Mouse (Mus musculus) frontal cortex, postnatal 14 days (tissue): ENCODE results near the gene Hectd1.

ENCODE experiments used
- DNase-seq, 2 experiments: peaks; one replicate each; pipeline ENCODE4 v3.0.0; 2022; ENCODE audit warnings: low spot score in 2 of 2

Gene Hectd1

DNA sequence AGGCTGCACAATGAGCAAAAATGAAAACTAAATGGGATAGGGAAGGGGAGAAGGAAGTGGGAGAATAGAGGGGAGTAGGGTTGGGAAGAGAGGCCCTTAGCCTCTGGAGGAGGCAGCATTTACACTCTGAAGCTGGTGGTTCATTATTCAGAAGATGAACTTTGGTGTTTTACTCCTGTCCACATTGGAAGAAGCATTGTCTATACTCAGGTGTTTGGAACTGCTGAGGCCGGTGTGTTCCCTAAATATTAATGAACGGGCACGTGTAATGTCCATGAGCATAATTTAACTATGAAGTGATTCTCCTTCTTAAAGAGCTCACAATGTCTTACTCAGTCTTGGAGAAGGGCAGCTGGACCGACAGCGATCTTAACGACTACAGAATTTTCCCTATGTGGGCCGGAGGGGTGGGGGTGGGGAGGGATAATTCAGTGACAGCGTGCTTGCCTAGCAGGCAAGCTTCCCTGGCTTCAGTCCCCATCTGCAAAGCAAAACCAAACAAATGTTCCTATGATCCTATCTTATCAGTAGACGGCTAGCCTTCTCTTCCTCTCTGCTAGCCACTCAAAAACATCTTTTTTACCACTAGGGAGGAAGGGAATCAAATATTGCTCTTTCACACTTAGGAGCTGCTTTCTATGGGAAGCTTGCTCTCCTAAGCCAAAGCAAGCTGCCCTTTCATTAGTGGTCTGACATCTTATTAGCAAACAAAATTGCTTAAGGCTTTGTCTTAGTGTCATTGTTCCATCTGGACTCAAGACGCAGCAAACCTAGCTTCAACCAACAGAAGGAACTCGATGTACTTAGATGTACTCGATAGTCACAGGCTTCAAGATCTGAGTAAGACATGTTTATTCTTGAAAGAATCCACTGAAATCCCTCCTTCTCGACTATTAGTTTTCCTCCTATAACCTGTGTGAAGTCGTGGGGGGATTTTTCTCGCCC lies 14.5 kb upstream of the Hectd1 start:
- DNase-seq: no peak

GRCm38 (mm10) chr12:51842081-51842864 lies 12.9 kb upstream of the Hectd1 start:
- no peak for DNase-seq

GRCm38 (mm10) chr12:51839856-51840255 lies 10.5 kb upstream of the Hectd1 start:
- DNase-seq: no peak

GRCm38 (mm10) chr12:51835219-51835618 lies 5.9 kb upstream of the Hectd1 start:
- no peak for DNase-seq

GRCm38 (mm10) chr12:51831931-51832330 lies 2.6 kb upstream of the Hectd1 start:
- DNase-seq: no peak

GRCm38 (mm10) chr12:51831296-51831695 lies 2.0 kb upstream of the Hectd1 start:
- no peak for DNase-seq

DNA sequence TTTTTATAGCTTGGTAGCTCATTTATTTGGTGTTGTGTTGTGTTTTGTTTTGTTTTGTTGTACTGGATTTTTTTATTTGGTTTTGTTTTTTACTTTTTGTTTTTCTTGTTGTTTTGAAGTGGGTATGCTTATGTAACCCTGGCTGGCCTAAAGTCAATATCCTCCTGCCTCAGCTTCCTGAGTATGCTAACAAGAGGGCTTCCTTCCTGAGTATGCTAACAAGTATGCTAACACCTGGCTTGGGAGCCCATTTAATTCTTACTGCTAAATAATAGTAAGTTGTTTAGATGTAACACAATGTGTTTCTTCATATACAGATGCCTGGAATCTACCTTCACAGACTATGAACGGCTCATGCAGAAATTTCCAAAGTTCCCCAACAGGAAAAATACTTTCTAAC lies 1.3 kb upstream of the Hectd1 start:
- DNase-seq: no peak

DNA sequence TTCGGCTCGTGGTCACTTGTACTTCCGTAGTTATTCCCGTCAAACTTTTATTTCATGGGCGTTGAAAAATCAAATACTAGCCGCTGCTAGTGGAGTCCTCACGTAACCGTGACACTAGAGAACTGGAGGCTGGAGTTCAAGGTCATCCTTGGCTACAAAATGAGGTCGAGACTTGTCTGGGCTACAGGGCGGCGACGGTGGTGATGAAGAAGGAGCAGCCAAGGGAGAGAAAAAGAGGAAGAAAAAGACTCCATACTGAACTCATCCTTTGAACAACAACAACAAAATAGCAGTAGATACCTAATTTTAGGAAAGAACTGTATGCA lies 704 bp upstream of the Hectd1 start:
- DNase-seq: no peak

DNA sequence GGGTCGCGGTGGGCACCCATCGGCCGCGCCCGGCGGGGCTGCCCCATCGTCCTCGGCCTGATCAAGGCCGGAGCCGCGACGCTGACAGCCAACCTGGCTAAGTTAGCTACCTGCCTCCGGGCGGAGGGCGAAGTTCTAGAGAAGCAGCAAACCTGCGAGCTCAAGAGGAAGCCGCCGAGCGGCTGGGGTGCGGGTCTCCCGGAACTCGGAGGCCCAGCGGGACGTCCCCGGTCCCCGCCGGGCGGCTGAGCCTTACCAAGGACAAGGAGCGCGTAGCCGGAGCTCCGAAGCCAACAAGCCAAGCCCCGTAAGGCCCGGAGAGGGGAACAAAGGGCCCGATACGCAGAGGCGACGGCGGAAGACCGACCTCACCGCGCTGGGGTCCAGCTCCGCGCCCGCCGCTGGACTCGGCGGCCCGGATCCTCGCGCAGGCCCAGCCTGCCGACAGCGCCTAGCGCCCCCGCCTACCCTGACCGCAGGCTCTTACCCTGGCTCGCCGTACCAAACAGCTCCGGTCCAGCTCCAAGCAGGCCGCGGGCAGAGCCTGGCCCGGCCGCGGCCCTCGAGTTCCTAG lies 533 bp downstream of the Hectd1 start:
- peak in 1 of 2 experiments; percentile 35 for DNase-seq

DNA sequence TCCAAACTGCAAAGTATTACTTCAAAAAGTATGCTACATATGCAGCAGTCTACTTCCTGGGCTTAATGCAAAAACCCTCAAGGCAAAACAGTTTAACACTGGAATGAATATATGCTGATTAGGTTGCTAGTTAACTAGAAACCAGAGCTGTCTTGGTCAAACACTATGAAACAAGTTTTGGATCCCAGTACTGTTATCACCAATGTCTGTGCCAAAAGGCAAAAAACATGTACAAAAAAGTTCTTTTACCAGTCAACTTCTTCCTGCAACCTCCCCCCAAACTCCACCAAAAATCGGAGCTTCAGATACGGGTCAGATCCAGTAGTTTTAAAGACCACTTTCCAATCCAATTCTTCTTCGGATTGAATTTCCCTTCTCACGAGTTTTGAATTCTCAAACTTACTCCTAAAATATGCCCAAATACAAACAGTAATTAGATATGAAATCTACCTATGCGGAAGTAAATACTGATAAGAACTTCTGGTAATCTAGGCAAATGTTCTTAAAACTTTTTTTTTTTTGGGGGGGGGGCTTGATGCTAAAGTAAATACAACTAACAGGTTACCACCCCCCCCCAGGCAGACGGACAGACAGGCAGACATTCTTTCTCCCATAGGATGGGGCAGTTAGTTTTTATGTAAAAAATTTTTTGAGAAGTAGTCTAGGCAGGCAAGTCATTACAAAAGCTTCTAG lies 1.2 kb downstream of the Hectd1 start:
- no peak for DNase-seq

- DNase-seq: no peak
These were observed 4.0 kb downstream of the Hectd1 start for GRCm38 (mm10) chr12:51825338-51825737.

- DNase-seq: no peak
These were observed 6.0 kb downstream of the Hectd1 start for GRCm38 (mm10) chr12:51823311-51823710.

GRCm38 (mm10) chr12:51822861-51823260 lies 6.5 kb downstream of the Hectd1 start:
- no peak for DNase-seq

- no peak for DNase-seq
These were observed 7.1 kb downstream of the Hectd1 start for GRCm38 (mm10) chr12:51822236-51822635.

GRCm38 (mm10) chr12:51821256-51821655 lies 8.1 kb downstream of the Hectd1 start:
- no peak for DNase-seq

DNA sequence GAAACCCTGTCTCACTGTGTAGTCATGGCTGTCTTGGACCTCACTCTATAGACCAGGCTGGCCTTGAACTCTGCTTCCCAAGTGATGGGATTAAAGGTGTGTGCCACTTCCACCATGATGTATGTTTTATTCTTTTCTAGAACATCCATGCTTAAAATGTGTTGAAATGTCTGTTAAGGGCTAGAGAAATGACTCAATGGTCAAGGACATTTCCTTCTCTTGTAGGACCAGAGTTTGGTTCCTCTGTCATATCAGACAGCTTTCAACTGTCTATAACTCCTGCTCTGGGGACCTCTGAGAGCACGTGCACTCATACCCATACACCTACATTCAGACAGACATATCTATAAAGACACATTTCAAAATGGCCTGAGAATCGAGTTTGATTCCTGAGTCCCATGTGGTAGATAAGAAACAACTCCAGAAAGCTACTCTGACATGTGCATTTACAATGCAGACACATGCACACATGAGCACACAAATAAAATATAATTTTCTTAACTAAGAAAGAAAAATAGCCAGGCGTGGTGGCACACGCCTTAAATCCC lies 9.3 kb downstream of the Hectd1 start:
- DNase-seq: no peak

- DNase-seq: no peak
These were observed 11.3 kb downstream of the Hectd1 start for GRCm38 (mm10) chr12:51817815-51818613.

DNA sequence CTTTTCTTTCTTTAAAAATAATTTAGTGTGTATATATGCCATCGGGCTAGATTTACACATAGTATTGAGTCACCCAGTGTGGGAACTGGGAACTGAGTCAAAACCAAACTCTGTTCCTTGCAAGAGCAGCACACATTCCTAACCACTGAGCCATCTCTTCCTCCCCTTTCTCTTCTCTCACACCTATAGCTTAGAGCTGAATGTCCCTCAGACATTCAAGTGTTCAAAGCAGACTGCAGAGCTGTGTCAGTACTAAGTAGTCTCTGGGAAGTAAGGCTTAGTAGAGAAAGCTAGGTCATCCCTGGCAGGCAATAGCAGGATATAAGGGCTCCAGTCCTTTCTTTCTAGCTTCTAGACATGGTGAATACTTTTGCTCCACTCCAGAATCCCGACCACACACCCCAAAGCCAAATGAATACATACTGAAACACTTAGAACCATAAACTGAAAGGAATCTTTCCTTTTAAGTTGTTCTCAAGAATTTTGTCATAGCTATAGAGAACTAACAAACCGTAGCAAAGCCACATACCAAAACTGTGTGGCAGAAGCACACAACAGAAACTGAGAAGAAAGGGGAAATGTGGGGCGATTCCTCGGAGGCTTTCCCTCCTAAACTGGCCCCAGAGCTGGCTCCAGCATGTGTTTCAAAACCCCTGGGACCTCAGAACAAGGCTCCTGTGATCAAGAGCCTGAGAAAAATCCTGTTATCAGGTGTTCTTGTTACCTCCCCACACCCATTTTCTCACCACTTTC lies 17.8 kb downstream of the Hectd1 start:
- no peak for DNase-seq

DNA sequence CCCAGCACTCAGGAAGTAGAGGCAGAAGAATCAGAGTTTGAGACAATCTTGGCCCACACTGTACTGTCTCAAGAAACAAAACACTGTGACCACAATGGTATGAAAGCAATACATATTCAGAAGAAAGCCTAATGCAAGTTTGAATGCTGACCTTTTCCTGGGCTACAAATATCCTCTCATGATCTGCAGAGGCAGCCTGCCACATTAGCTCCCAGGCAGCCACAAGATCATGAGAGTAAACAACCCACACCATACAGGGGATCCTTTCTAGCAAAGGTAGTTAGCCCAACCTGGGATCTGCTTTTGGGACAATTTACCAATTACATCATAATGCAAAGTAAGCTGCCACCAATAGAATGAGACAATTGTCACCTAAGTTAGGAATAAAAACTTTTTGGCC lies 18.8 kb downstream of the Hectd1 start:
- no peak for DNase-seq

DNA sequence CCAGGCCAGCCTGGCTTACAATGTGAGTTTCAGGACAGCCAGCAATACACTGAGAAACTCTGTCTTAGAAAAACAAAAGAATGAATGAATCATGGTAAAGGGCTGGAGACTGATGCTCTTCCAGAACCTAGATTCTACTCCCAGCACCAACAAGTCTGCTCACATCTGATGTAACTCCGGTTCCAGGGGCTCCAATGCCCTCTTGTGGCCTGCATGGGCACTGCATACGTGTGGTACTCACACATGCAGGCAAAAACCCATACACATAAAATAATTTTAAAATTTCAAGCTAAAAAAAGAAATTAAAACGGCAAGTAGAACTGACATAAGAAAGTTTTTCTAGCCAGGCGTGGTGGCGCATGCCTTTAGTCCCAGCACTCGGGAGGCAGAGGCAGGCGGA lies 44.5 kb downstream of the Hectd1 start:
- no peak for DNase-seq
